Comparison of ENCODE assay signal across 10 mouse cellular contexts in the genomic region with DNA sequence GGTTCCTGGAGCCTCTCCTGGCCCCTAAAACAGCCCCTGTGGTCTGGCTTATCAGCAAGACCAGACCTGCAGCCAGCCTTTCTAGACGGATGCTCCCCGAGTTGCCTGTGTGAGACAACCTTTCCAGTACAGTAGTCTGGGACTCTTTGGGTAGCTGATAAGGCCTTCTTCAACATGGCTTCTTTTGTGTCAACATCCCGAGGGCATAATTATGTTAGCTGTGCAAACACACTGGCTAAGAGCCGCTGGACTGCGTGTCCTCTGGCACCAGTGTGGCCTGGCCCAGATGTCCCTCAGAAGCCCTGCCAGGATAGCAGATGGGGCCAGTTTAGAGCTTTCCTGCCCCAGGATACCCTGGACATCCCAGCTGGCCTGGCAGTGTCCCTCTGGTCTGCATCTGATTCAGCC.
A peak's percentile ranks its signal among the peaks of the same experiment; 100 is the strongest.
DNase-seq lines count a peak whose midpoint lies in the region; ATAC-seq and TF ChIP-seq lines count a peak whose summit lies in the region.
"Had no signal": no experiment of that assay in that cellular context is flagged by ENCODE, and none has a peak within 500 bp of the region (broad histone marks: within the 10 kb centered on the region; RNA-seq: fewer than 3 reads in every experiment).

No protein-coding gene starts in this region.

- no peak for TF ChIP-seq EP300 in lung, postnatal 0 days (IDR thresholded peaks at IDR 0.05)

- H3K4me3 ChIP-seq in lung, postnatal 0 days (ENCODE audit: low read depth, low read length): no peak overlapping the region
- H3K4me3 ChIP-seq in stomach, embryonic 16.5 days (replicated peaks; ENCODE audit: low read length): no peak overlapping the region
- H3K4me3 ChIP-seq: heart, adult 2 months; megakaryocyte, embryonic 14.5 days had no signal

- H3K4me2 ChIP-seq in lung, postnatal 0 days (replicated peaks; ENCODE audit: low read depth, low read length): no peak overlapping the region
- H3K4me2 ChIP-seq in stomach, embryonic 16.5 days (ENCODE audit: low read depth, low read length): no peak overlapping the region

- H3K36me3 ChIP-seq in lung, postnatal 0 days (ENCODE audit: insufficient read depth, low read length): no peaks in the 10 kb centered on the region
- H3K36me3 ChIP-seq in stomach, embryonic 16.5 days (ENCODE audit: control insufficient read depth, insufficient read depth, low read length): no peaks in the 10 kb centered on the region

- ATAC-seq in lung, postnatal 0 days: no peak
- peak; percentile 71; the same call in 1 of the 2 replicates for ATAC-seq in stomach, embryonic 16.5 days (ENCODE audit: insufficient read depth, low FRiP score)

- H3K9me3 ChIP-seq in lung, postnatal 0 days (ENCODE audit: low read length): no peaks in the 10 kb centered on the region
- H3K9me3 ChIP-seq in stomach, embryonic 16.5 days (replicated peaks; ENCODE audit: control insufficient read depth, low read length): no peaks in the 10 kb centered on the region; the same call in 1 of the 2 replicates
- H3K9me3 ChIP-seq: megakaryocyte, embryonic 14.5 days had no signal

- H3K27ac ChIP-seq in lung, postnatal 0 days (ENCODE audit: low read length): no peak overlapping the region
- H3K27ac ChIP-seq in stomach, embryonic 16.5 days (ENCODE audit: low read length): no peak overlapping the region
- H3K27ac ChIP-seq: heart, adult 2 months had no signal

- WGBS in lung, postnatal 0 days: 25% methylated on average over 5 of the region's 5 CpGs
- WGBS in stomach, embryonic 16.5 days: 39% methylated on average over 5 of the region's 5 CpGs

- H3K4me1 ChIP-seq in lung, postnatal 0 days (ENCODE audit: insufficient read depth, low read depth, low read length): no peaks in the 10 kb centered on the region
- H3K4me1 ChIP-seq in stomach, embryonic 16.5 days (ENCODE audit: control insufficient read depth, insufficient read depth, low read length): peaks cover 4% of the 10 kb centered on the region; the same call in 1 of the 2 replicates

- DNase-seq in lung, postnatal 14 days: peak; percentile 39
- no peak for DNase-seq in lung, postnatal 0 days (ENCODE audit: low spot score)
- DNase-seq in cerebellum, adult 11-12 months: peak; percentile 84
- peak; percentile 21 for DNase-seq in heart, adult 8-10 months (ENCODE audit: low spot score)
- DNase-seq in liver: peak; percentile 90
- no peak for DNase-seq in B cell, adult 2 months
- no peak for DNase-seq in kidney, adult 9 months

- no peak overlapping the region for H3K9ac ChIP-seq in lung, postnatal 0 days (replicated peaks; ENCODE audit: low read depth)
- H3K9ac ChIP-seq in stomach, embryonic 16.5 days (ENCODE audit: low read length): no peak overlapping the region

- H3K27me3 ChIP-seq in lung, postnatal 0 days (replicated peaks; ENCODE audit: insufficient read depth, low read length): no peaks in the 10 kb centered on the region
- no peaks in the 10 kb centered on the region for H3K27me3 ChIP-seq in stomach, embryonic 16.5 days (ENCODE audit: control insufficient read depth, insufficient read depth, low read length)

- TF ChIP-seq CTCF in lung, postnatal 0 days (IDR thresholded peaks at IDR 0.05): no peak

Comparison
In these comparisons a context has a peak if more than half of its experiments do, and no peak if none do; other contexts are left out.
1. DNase-seq: peak in lung, postnatal 14 days (single experiment), cerebellum, adult 11-12 months (single experiment), heart, adult 8-10 months (single experiment) and liver (single experiment); none in lung, postnatal 0 days (single experiment), B cell, adult 2 months (0 of 2) and kidney, adult 9 months (single experiment).